Mouse (Mus musculus) heart, postnatal 0 days (tissue): ENCODE results near the gene Samd3.

Experiments used
- CTCF ChIP-seq: IDR thresholded peaks from 2 replicates; pipeline ENCODE4 v1.5.1; 2016; ENCODE audit warnings: antibody characterized with exemption, control low read depth, low read depth
- EP300 ChIP-seq: IDR thresholded peaks from 2 replicates; pipeline ENCODE4 v1.6.1; 2016; ENCODE audit warnings: antibody characterized with exemption, low read depth

DNA sequence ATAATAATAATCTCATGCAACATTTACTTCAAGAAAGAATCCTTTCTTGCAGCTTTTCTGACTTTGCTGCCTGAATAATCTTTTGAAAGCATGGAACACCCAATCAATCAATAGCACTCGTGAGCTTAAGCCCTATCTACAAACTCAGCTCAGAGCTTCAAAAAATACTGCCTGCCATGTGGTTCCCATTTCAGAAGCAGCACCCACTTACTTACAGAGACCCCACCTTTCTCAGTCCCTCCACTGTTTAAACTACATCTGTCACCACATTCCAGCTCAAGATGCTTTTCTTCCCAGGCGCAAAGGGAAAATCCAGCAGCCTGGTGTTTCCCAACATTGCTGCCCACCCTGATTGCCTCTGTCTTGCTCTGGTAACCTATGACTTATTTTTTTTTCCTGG lies 2.8 kb upstream of the Samd3 start:
- TF ChIP-seq CTCF (no peak), EP300 (no peak)
